Mouse (Mus musculus) central nervous system, embryonic 11.5 days (tissue): ENCODE measurements around the gene Spopl. TPM values are rescaled to one million over a fixed set of nuclear protein-coding genes. Genes with fewer than 3 reads are reported as not detected.

Experiments
- polyA plus RNA-seq: library from polyadenylated mRNA; depleted of rRNA; stranded (reverse); fragments of >200 nt; gene quantifications from 2 replicates; pipeline ENCODE4 v1.2.3, GENCODE M21; 2012; rRNA removed

Spopl gene
- 7.9 and 9.9 TPM in 2 replicates for polyA plus RNA-seq

GRCm38 (mm10) chr2:23571302-23572156 lies at the start of gene Spopl:
Gene Spopl, minus strand, starts transcription at chr2:23572106.

